Mouse (Mus musculus): ENCODE measurements around the gene Lpcat1. TPM values are rescaled to one million over a fixed set of nuclear protein-coding genes. Genes with fewer than 3 reads are reported as not detected.

Gene Lpcat1
- polyA plus RNA-seq, 1 experiment from 2014 or later, result 18.3 TPM

GRCm38 (mm10) chr13:73457741-73458140, 9.3 kb upstream of the Lpcat1 start:
- Histone ChIP-seq H3K36me3 (ENCODE audit: inconsistent target) (no peaks in the 10 kb centered on the region), H3K27ac (no peak overlapping the region), H3K79me2 (ENCODE audit: inconsistent target) (no peaks in the 10 kb centered on the region), H3K4me3 (ENCODE audit: inconsistent target) (no peak overlapping the region)
- 69% methylated on average over 2 of the region's 2 CpGs for WGBS (ENCODE audit: missing documents)

- Histone ChIP-seq H3K4me3 (ENCODE audit: inconsistent target) (no peak overlapping the region), H3K27ac (peak overlapping the region; percentile 52)
- 17% methylated on average over 5 of the region's 5 CpGs for WGBS (ENCODE audit: missing documents)
Measured at GRCm38 (mm10) chr13:73458719-73459118, 8.3 kb upstream of the Lpcat1 start.

GRCm38 (mm10) chr13:73459189-73459850, 7.7 kb upstream of the Lpcat1 start:
- no peaks in the 10 kb centered on the region for H3K79me2 ChIP-seq (ENCODE audit: inconsistent target)
- 2% methylated on average over 7 of the region's 7 CpGs for WGBS (ENCODE audit: missing documents)
- H3K36me3 ChIP-seq (ENCODE audit: inconsistent target), result no peaks in the 10 kb centered on the region
- no peak overlapping the region for H3K4me3 ChIP-seq (ENCODE audit: inconsistent target)
- peak overlapping the region; percentile 52 for H3K27ac ChIP-seq

More at GRCm38 (mm10) chr13:73458719-73459118, 8.3 kb upstream of the Lpcat1 start:
- no peaks in the 10 kb centered on the region for H3K36me3 ChIP-seq (ENCODE audit: inconsistent target)
- no peaks in the 10 kb centered on the region for H3K79me2 ChIP-seq (ENCODE audit: inconsistent target)

GRCm38 (mm10) chr13:73461551-73461950, 5.4 kb upstream of the Lpcat1 start:
- Histone ChIP-seq H3K79me2 (ENCODE audit: inconsistent target) (no peaks in the 10 kb centered on the region), H3K4me3 (ENCODE audit: inconsistent target) (no peak overlapping the region), H3K27ac (0 out of 2 replicates have a peak overlapping the region, but pooled peaks have one; percentile 7), H3K36me3 (ENCODE audit: inconsistent target) (no peaks in the 10 kb centered on the region)

- Histone ChIP-seq H3K79me2 (ENCODE audit: inconsistent target) (peaks cover 28% of the 10 kb centered on the region), H3K4me3 (ENCODE audit: inconsistent target) (no peak overlapping the region), H3K27ac (no peak overlapping the region), H3K36me3 (ENCODE audit: inconsistent target) (no peaks in the 10 kb centered on the region)
- WGBS (ENCODE audit: missing documents), result 47% methylated on average over 2 of the region's 2 CpGs
Measured at GRCm38 (mm10) chr13:73465156-73465555, 1.8 kb upstream of the Lpcat1 start.

GRCm38 (mm10) chr13:73466411-73466810, 586 bp upstream of the Lpcat1 start:
- 96% methylated on average over 3 of the region's 3 CpGs for WGBS (ENCODE audit: missing documents)
- Histone ChIP-seq H3K36me3 (ENCODE audit: inconsistent target) (no peaks in the 10 kb centered on the region), H3K79me2 (ENCODE audit: inconsistent target) (peaks cover 41% of the 10 kb centered on the region), H3K27ac (no peak overlapping the region; the same call in 1 of the 2 replicates), H3K4me3 (ENCODE audit: inconsistent target) (no peak overlapping the region)

- 2% methylated on average over 53 of the region's 53 CpGs for WGBS (ENCODE audit: missing documents)
- no peak overlapping the region for H3K27ac ChIP-seq
- H3K4me3 ChIP-seq (ENCODE audit: inconsistent target), result peak overlapping the region; percentile 49
- H3K36me3 ChIP-seq (ENCODE audit: inconsistent target), result no peaks in the 10 kb centered on the region
- H3K79me2 ChIP-seq (ENCODE audit: inconsistent target), result peaks cover 53% of the 10 kb centered on the region
Measured at GRCm38 (mm10) chr13:73467421-73468237, 632 bp downstream of the Lpcat1 start.

GRCm38 (mm10) chr13:73468834-73469233, 1.8 kb downstream of the Lpcat1 start:
- WGBS (ENCODE audit: missing documents), result 71% methylated on average over 3 of the region's 3 CpGs
- no peaks in the 10 kb centered on the region for H3K36me3 ChIP-seq (ENCODE audit: inconsistent target)
- no peak overlapping the region for H3K4me3 ChIP-seq (ENCODE audit: inconsistent target)
- peak overlapping the region; percentile 40 for H3K27ac ChIP-seq
- peaks cover 65% of the 10 kb centered on the region for H3K79me2 ChIP-seq (ENCODE audit: inconsistent target)

- Histone ChIP-seq H3K79me2 (ENCODE audit: inconsistent target) (peaks cover 71% of the 10 kb centered on the region), H3K27ac (peak overlapping the region; percentile 40), H3K36me3 (ENCODE audit: inconsistent target) (no peaks in the 10 kb centered on the region), H3K4me3 (ENCODE audit: inconsistent target) (no peak overlapping the region)
- WGBS (ENCODE audit: missing documents), result 36% methylated on average over 9 of the region's 9 CpGs
Measured at GRCm38 (mm10) chr13:73469257-73469967, 2.4 kb downstream of the Lpcat1 start.

GRCm38 (mm10) chr13:73472481-73472880, 5.5 kb downstream of the Lpcat1 start:
- Histone ChIP-seq H3K27ac (no peak overlapping the region), H3K4me3 (ENCODE audit: inconsistent target) (no peak overlapping the region), H3K36me3 (ENCODE audit: inconsistent target) (no peaks in the 10 kb centered on the region), H3K79me2 (ENCODE audit: inconsistent target) (peaks cover 100% of the 10 kb centered on the region)
- 43% methylated on average over 3 of the region's 3 CpGs for WGBS (ENCODE audit: missing documents)

GRCm38 (mm10) chr13:73473746-73474145, 6.7 kb downstream of the Lpcat1 start:
- 86% methylated on average over 2 of the region's 2 CpGs for WGBS (ENCODE audit: missing documents)
- peaks cover 100% of the 10 kb centered on the region for H3K79me2 ChIP-seq (ENCODE audit: inconsistent target)
- H3K4me3 ChIP-seq (ENCODE audit: inconsistent target), result no peak overlapping the region
- H3K27ac ChIP-seq, result no peak overlapping the region
- no peaks in the 10 kb centered on the region for H3K36me3 ChIP-seq (ENCODE audit: inconsistent target)

- H3K79me2 ChIP-seq (ENCODE audit: inconsistent target), result peaks cover 100% of the 10 kb centered on the region
- no peaks in the 10 kb centered on the region for H3K36me3 ChIP-seq (ENCODE audit: inconsistent target)
- H3K27ac ChIP-seq, result no peak overlapping the region
- H3K4me3 ChIP-seq (ENCODE audit: inconsistent target), result no peak overlapping the region
- 95% methylated on average over 6 of the region's 6 CpGs for WGBS (ENCODE audit: missing documents)
Measured at GRCm38 (mm10) chr13:73474163-73474562, 7.2 kb downstream of the Lpcat1 start.

- Histone ChIP-seq H3K79me2 (ENCODE audit: inconsistent target) (peaks cover 100% of the 10 kb centered on the region), H3K4me3 (ENCODE audit: inconsistent target) (no peak overlapping the region), H3K27ac (no peak overlapping the region), H3K36me3 (ENCODE audit: inconsistent target) (no peaks in the 10 kb centered on the region)
- WGBS (ENCODE audit: missing documents), result 94% methylated on average over 11 of the region's 12 CpGs
Measured at GRCm38 (mm10) chr13:73475058-73475980, 8.3 kb downstream of the Lpcat1 start.

- H3K79me2 ChIP-seq (ENCODE audit: inconsistent target), result peaks cover 100% of the 10 kb centered on the region
- WGBS (ENCODE audit: missing documents), result 40% methylated on average over 5 of the region's 5 CpGs
- no peak overlapping the region for H3K27ac ChIP-seq
- H3K36me3 ChIP-seq (ENCODE audit: inconsistent target), result no peaks in the 10 kb centered on the region
- no peak overlapping the region for H3K4me3 ChIP-seq (ENCODE audit: inconsistent target)
Measured at GRCm38 (mm10) chr13:73476259-73476658, 9.3 kb downstream of the Lpcat1 start.

Data from macrophage (primary cell).